Mouse (Mus musculus) megakaryocyte progenitor cell, adult 5-6 weeks (primary cell): ENCODE measurements around the gene Nav2. TPM values are rescaled to one million over a fixed set of nuclear protein-coding genes. Genes with fewer than 3 reads are reported as not detected.
A peak's percentile ranks its signal among the peaks of the same experiment; 100 is the strongest.

Source experiments
- ATAC-seq: replicated peaks from 2 replicates; pipeline ENCODE4 v1.8.0; 2016; ENCODE audit warnings: mild to moderate bottlenecking, moderate TSS enrichment, inconsistent platforms; ENCODE audit not compliant: poor library complexity
- total RNA-seq, 2 experiments: library from RNA; stranded (forward) in 1 of 2; stranded (reverse) in 1 of 2; fragments of 157-497, 149-512 nt in 1 of 2; fragments of 200-1000 nt in 1 of 2; gene quantifications; 2 replicates each; pipeline versions ENCODE4 v1.2.3 to v1.2.4; 2015 to 2017

Gene Nav2
- total RNA-seq, 2 experiments from 2014 or later: 16.4 to 27.0 TPM

DNA sequence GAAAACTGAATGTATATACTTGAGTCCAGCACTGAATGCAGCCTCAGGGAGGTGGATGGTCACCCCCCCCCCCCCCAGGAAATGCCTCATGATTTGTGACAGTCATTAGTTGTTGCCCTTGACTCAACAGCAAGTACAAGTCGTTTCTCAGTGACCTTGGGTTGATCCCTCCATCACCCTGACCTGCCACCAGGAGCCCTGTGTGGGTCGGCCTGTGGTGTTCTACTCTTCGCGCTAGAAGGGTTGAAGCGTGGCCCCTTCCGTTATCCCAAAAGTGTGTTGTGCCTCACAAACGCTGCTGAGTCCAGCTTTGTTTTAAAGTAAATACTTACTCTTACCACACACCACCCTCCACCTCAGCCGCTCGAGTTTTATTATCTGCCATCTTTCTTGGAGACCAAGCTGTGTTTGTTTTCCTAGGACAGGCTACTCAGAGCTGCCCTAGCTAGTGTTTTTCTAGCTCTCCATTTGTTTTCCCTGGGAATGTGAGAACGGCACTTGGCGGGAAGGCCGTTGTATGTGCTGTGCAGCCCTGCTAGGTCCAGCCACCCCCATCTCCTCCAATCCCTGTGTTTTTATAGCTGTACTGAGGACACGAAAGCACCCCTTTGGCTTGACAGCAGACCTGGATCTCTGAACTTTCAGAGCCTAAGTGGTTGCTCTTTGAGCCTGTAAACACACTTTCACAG is 659.0 kb downstream of the Nav2 start:
- ATAC-seq: no peak

DNA sequence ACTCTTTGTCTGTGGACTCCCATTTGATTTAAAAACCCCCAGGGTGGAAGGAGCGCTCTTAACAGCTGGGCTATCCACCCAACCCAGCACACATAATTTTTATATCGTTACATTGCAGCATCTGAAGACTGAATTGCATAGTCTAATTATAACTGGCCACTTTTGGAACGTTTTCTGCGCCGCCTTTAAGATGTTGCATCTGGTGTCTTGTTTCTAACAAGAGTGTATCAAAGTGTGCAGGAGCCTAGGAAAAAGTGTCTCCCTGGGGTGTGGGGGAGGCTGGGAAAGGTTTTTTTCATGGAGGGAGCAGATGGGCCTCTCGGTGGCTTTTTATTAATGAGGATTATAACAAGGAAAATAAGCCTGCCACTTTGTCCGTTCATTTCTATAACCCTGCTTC is 661.1 kb downstream of the Nav2 start:
- ATAC-seq: no peak

DNA sequence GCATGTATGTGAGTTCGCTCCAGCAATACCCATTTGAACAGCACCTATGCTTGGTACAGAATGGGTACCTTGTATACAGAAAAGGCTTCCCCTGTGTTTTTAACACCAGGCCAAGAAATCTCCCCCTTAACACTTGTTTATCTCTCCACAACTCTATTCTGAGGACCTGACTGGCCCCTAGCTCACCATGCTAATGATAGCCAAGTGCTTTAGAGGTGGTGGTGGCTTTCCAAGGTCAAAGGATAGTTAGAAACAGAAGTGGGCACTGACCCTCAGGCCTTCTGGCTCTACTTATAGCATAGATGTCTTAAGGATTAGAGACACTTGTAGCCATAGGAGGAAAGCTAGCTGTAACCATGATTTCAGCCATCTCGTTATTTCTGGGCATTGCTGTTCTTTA is 663.1 kb downstream of the Nav2 start:
- no peak for ATAC-seq

DNA sequence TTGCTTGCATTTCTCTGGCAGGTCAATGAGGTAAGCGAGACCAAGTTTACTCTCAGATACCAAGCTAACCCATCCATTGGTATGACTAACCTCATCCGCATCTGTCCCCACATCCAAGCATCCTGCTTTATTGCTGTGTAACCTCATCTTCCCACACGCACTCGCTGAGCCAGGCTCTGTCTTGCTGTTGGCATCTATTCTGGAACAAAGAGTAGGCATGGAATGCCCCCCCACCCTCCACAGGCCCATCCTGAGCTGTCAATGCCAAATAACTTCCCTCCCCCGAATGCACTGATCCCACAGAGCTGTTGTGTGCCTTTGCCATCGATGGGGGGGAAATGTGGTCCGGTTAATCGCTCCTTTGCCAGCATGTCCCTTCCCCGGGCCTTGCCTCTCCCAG is 666.7 kb downstream of the Nav2 start:
- no peak for ATAC-seq

DNA sequence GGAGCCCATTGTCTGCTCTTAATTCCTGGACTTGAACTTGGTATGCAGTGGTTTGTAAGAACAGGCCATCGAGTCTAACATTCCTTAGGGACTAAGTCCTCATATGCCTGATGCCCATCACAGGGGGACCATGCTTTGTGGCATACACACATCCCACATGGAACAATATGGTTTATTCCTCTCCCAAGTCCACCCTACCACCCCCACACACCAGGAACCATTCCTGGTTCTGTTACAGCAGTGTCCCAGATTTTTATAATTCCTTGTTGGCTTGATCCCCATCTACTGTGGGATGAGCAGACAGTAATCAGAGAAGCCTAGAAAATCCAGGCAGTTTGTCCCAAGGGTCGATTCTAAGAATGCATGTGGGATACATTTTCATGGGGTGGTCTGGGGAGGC is 668.6 kb downstream of the Nav2 start:
- no peak for ATAC-seq

DNA sequence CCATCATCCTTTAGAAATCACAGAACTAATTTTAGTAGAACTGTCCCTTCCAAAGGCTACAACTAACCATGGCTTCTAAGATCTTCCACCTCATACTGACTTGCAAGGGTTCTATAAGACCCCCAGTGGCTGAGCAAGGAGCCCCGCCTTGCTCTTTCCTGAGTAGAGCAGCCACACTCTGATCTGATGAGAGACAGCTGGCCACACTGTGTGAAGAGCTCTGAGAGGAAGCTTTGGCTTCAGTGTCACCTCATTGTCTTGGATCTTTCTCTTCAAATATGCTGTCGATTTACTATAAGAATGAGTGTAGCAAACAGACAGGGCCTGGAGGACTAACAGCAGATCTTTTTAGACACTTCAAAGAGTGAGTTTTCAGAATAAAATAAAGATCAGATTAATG is 673.4 kb downstream of the Nav2 start:
- no peak for ATAC-seq

DNA sequence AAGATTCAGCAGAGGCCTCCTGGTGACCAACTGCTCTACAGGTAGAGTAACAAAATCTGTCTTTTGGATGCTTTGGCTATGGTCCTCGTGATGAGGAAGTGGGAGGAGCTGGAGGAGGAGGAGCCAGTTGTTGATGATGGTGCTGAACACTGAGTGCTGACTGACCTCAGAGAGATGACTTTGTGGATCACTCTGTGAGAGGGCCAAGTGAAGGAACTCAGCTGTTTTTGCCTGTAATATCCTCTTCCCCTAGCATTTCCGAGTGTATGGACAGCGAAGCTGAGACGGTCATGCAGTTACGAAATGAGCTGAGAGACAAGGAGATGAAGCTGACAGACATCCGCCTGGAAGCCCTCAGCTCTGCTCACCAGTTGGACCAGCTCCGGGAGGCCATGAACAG is 674.0 kb downstream of the Nav2 start:
- 0 out of 2 replicates have a peak, but pooled peaks have one; percentile 9 for ATAC-seq

DNA sequence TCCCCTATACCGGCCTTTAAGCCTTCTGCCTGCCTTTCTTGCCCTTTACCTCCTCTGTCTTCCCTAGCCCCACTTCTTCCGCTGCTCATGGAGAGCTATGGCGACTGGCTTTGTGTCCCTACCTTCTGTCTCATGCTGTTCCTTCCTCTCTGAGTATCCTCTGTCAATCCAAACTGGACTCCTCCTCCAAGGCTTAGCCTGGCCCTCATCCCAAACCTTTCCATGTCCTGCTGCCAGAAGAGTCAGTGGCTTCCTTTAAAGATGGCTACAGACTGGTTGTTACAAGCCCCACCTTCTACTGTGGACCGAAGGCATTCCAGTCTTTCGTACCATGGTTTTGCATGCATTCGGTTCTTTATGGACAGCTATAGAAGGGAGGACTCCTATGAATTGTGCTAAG is 674.7 kb downstream of the Nav2 start:
- ATAC-seq: no peak

DNA sequence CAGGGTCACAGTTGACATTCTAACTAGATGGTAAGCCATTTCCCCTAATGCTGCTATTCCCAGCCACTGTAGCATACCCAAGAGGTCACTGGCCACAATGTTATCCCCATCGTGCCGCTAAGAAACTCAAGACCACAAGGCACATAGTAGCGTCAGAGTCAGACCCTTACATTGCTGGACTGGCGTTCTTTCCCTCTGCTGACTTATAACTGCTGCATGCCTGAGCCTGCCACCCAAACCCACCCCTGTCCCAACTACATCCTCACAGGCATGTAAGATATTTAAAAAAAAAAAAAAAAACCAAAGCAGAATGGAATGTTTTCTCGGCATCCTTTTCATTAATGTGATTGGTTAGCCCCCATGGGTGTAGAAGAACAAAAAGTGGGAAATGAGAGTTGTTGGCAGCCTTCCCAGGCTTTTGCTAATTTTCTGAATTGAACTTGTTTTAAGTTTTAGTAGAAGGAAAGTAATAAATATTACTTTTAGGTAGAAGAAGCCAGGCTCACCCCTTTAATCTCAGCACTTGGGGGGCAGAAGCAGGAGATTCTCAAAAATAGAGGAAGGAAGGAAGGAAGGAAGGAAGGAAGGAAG is 678.1 kb downstream of the Nav2 start:
- ATAC-seq: no peak

DNA sequence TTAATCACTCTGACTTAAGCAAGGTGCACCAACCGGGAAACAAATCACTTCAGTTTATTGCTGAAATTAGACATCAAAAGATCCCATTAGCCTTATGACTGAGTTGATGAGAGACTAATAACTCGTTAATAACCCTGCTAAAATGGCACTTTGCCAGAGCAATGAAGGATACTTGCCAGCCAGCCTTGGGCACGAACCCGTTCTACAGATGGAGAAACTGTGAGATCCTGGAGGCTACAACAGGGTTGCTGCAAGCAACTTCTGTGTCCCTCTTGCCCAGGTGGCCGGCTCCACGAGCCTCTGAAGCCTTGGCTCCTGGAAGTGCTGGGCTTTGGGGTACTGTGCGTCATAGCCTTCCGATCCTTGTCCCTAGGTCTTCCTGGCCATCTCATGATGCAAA is 681.1 kb downstream of the Nav2 start:
- no peak for ATAC-seq

DNA sequence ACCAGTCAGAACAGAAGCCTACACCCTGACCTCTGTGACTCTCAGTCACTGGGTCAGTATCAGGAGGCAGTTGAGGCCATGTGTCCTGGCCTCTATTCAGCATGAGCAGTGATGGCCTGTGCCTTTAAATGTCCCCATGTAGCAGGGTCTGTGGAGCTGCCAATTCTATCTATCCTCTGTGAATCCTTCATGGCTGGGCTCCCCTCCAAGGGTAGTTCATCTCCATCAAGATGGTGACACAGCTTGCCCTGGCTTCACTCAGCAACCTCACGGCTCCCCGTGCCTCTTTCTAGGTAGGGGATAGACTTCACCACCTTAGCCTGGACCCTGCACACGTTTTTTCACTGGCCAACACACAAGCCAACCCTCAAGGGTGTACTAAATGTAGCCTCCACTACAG is 689.3 kb downstream of the Nav2 start:
- no peak for ATAC-seq

DNA sequence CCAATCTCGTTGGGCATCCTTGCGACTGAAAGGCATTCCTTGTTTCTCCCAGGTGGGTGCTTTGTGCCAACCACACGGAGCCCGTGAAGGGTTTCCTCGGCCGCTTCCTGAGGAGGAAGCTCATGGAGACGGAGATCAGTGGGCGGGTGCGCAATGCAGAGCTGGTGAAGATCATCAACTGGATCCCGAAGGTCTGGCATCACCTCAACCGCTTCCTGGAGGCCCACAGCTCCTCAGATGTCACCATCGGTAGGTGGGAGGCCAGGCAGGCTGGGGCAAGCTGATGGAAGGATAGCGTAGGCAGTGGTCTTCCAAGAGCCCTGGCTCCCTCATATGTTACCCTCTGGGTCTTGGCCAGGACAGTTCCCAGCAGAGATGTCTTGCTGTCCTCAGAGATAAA is 689.7 kb downstream of the Nav2 start:
- ATAC-seq: no peak

DNA sequence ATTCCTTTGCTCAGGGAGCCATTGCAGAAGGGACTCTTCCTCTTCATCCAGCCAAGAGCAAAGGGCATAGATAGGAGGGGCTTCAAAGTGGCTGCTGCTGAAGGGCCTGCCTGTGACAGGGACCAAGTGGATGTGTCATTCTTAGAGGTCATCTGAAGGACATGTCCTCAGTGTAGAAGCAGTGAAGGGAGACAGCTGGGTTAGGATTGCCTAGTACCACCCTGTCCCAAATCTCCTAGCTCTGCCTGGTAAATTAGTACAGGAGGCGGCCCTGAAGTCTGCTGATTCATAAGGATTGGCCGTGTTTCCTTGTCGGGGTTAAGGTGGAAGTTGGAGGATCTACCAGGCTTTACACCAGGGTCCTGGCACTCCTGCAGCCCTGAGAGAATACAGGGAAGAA is 691.4 kb downstream of the Nav2 start:
- no peak for ATAC-seq

DNA sequence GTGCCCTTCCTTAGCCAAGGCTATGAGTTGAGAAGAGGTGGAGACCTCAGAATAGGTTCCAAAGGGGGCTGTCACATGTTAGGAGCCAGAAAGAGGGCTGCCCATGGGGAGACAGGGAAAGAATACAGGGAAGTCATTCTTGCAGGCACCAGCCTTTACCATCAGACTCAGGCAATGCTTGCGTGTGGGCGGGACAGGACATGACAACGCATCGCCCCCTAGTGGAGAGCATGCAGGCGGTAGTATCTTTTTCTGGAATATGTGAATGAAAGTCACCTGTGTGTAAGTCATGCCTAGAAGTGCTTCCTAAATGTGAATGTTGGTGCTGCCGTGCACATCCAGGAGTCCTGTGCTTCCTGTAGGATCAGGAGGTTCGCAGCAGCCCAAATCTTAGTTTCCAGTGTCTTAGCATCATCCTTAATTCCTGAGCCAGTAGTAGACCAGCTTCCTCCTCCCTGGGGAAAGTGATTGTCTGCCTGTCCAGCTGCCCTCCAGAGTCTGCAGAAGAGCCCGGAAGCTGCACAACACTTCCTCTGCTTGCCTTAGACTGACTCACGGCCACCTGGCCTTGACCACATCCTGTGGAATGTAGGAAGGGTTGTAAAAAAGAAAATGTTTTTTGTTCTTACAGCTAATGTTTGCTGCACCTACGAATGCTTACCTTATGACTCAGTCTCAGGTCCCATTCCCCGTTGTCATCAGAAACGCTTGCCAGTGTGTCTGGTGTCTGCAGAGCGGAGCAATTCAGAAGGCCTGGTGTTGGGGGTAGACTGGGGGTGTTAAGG is 692.9 kb downstream of the Nav2 start:
- peak; percentile 81 for ATAC-seq

DNA sequence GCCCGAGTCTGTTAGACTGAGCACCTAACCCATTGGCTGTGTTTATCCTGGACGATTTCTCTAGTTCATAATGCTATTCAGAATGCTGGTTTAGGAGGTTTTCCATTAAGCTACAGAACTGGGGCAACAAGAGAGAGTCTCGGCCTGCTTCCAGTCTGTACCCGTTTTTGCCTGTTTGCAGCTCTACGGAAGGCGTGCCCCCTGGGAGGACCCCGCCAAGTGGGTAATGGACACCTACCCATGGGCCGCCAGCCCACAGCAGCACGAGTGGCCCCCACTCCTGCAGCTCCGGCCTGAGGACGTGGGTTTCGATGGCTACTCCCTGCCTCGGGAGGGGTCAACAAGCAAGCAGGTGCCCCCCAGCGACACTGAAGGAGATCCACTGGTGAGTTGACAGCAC is 695.7 kb downstream of the Nav2 start:
- ATAC-seq: no peak

DNA sequence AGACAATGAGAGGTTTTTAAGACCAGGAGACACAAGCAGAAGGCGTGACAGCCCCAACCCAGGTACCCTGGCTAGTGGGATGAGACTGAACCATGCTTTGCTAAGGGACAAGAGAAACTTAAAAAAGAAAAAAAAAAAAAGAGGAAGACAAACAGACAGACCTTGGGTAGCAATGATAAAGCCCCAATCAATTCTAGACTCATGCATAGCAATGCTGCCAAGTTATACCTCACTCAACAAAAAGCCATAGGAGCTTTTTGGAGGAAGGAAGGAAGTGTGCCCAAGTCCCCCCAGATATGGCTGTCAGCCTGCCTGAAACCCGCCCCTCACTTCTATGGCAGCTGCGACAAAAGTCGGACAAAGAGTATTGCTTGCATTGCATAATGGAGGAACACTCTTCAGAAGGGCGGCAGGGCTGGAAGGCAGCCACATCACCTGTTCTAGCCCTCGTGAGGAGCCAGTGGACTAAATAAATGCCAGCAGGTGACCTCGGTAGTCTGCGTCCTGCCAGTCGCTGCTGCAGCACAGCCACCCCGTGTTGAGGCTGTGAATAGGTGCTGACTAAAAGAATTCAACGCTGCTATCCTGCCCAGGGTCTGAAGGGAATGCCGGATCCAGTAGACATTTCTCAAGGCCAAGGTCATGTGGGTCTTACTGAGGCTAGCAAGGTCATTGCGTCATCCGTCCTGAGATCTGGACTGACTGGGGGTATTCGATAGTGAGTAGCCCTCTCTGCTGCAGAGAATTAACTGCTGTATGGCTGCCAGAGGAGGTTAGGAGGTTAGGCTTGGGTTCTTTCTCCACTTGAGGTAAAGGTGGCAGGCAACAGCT is 696.7 kb downstream of the Nav2 start:
- ATAC-seq: no peak

DNA sequence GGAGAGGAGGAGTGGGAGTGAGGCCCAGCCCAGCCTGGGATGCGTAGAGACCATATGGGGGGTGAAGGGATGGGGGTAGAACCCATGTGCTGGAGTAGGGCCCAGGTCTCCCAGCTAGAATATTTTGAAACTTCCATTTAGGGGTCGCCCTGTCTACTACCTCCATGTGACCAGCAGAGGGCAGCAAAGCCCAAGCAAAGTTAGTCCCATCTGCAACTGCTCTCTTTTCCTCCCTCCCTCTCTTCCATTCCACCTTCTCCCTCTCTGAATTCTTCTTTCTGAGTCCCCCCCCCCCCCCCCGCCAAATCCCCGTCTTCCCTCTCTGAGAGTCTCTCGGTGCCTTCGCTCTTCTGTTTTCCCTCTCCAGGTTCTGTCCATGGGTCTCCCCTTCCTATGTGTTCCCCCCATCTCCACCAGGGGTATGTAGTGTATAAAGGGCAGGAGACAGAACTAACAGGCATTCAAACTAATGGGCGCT is 707.8 kb downstream of the Nav2 start:
- peak; percentile 89 for ATAC-seq

DNA sequence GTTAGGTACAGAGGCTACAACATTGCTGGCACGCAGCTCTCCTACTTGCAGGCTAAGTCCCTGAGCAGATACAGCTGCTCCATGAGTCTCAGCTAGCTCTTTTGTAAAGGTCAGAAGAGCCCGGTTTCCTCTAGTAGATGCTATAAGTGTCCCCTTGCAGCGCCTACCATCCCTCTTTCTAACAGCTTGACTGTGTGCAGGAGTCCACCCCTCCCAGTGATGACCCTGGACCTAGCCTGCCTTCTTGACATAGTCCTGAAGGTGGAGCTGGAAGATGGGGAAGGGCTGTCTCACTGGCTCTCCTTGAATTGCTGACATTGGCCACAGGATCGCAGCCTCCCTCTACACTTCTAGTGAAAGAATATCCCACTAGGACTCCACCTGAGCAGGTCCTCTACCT is 708.6 kb downstream of the Nav2 start:
- ATAC-seq: no peak

DNA sequence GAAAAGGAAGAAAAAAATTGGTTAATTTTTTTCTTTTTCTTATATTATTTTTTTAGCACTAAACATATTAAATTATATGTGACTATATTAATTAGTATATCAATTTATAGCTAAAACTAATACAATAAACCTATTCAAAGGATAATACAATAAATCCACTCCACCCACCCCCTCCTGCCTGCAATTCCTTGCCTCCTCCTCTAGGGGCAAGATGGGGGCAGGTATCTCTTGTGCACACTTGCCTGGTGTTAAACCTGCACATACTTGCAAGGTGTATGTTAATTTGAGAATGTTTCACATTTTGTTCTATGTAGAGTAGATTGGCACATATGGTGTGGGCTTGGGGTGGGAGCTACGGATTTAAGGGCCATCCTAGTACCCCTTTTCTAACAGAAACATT is 711.6 kb downstream of the Nav2 start:
- no peak for ATAC-seq

DNA sequence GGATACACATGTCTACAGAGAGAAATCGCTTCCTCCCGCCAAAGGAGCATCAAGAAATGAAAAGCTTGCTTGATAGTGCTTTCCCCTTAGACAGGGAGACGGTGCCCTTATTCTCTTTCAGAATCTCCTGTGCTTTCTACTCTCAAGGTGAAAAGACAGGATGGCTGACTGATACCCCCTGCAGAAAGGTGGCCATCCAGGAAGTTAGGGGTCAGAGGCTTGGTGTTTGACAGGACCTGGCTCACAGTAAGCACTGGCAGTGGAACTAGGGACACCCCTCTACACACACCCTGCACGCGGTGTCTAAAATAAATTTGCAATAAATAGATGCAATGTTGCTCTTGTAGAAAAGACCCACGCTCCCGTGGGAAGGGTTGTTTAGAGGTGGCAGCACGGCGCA is 723.4 kb downstream of the Nav2 start:
- ATAC-seq: no peak

DNA sequence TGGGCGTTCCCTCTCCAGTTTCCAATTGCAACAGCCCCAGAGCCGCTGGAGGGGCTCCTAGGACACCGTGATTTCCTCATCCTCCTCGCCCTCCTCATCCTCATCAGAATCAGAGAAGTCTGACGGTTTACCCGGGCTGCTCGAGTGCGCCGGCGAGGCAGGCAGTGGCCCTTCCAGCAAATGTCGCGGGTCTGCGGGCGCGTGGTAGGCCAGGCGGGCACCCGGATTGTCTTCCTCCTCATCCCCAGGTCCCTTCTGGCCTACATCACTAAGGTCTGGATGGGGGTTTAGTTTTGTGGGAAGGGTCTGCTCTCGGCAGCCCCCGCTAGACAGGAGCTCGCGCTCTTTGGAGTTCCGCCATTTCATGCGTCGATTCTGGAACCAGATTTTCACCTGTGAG is 723.9 kb downstream of the Nav2 start:
- no peak for ATAC-seq
